ENCODE assay signal across 21 mouse cellular contexts in genomic region chr12:76184271-76184670, GRCm38 (mm10). TPM values are rescaled to one million over a fixed set of nuclear protein-coding genes. Genes with fewer than 3 reads are reported as not detected.
DNase-seq lines count a peak whose midpoint lies in the region; ATAC-seq and TF ChIP-seq lines count a peak whose summit lies in the region.
"Had no signal": no experiment of that assay in that cellular context is flagged by ENCODE, and none has a peak within 500 bp of the region (broad histone marks: within the 10 kb centered on the region; RNA-seq: fewer than 3 reads in every experiment).

No protein-coding gene starts in this region.

- H3K4me3 ChIP-seq in intestine, embryonic 14.5 days (ENCODE audit: low read depth, low read length): no peak overlapping the region
- no peak overlapping the region for H3K4me3 ChIP-seq in intestine, postnatal 0 days (ENCODE audit: low read depth, low read length)
- H3K4me3 ChIP-seq: embryonic facial prominence, embryonic 13.5 days; embryonic facial prominence, embryonic 15.5 days; erythroblast, embryonic 14.5 days; forebrain, embryonic 10.5 days; forebrain, embryonic 12.5 days had no signal

- no peak for ATAC-seq in intestine, embryonic 14.5 days (replicated peaks; ENCODE audit: low FRiP score, low TSS enrichment, low read depth)
- no peak for ATAC-seq in intestine, postnatal 0 days
- ATAC-seq: forebrain, embryonic 14.5 days; forebrain, embryonic 16.5 days had no signal

- peak; percentile 16 for DNase-seq in intestine, embryonic 14.5 days (ENCODE audit: low spot score)
- peak; percentile 69 for DNase-seq in ovary, adult 18-20 months (ENCODE audit: low spot score)
- no peak for DNase-seq in ovary, postnatal 14 days (ENCODE audit: low spot score)
- DNase-seq: adrenal gland, adult 2 months; adrenal gland, postnatal 10 days; adrenal gland, postnatal 25 days; cerebellum, adult 11 months; cerebellum, adult 18-20 months; cerebellum, adult 8-10 months; cerebellum, adult 9-11 months; cerebellum, postnatal 14 days; cerebellum, postnatal 36 days; embryo, embryonic 11 days had no signal

- H3K27ac ChIP-seq in intestine, embryonic 14.5 days (ENCODE audit: low read depth): no peak overlapping the region
- H3K27ac ChIP-seq in intestine, postnatal 0 days (ENCODE audit: low read depth, low read length): no peak overlapping the region
- H3K27ac ChIP-seq: embryonic facial prominence, embryonic 13.5 days; embryonic facial prominence, embryonic 15.5 days; forebrain, embryonic 10.5 days; forebrain, embryonic 12.5 days had no signal

- H3K4me2 ChIP-seq in intestine, embryonic 14.5 days (ENCODE audit: low read length): no peak overlapping the region
- H3K4me2 ChIP-seq in intestine, postnatal 0 days (replicated peaks; ENCODE audit: low read depth): no peak overlapping the region
- H3K4me2 ChIP-seq: embryonic facial prominence, embryonic 13.5 days; embryonic facial prominence, embryonic 15.5 days; forebrain, embryonic 12.5 days had no signal

- H3K9ac ChIP-seq in intestine, embryonic 14.5 days (ENCODE audit: low read length): no peak overlapping the region
- H3K9ac ChIP-seq in intestine, postnatal 0 days (ENCODE audit: low read depth, low read length): no peak overlapping the region
- H3K9ac ChIP-seq: embryonic facial prominence, embryonic 13.5 days; embryonic facial prominence, embryonic 15.5 days; forebrain, embryonic 12.5 days had no signal

- WGBS in intestine, embryonic 14.5 days: 58% methylated on average over 6 of the region's 6 CpGs
- WGBS in intestine, postnatal 0 days: 64% methylated on average over 6 of the region's 6 CpGs

- H3K4me1 ChIP-seq in intestine, embryonic 14.5 days (replicated peaks; ENCODE audit: control insufficient read depth, insufficient read depth, low read length): no peaks in the 10 kb centered on the region
- no peaks in the 10 kb centered on the region for H3K4me1 ChIP-seq in intestine, postnatal 0 days (replicated peaks; ENCODE audit: control insufficient read depth, insufficient read depth, low read length)
- H3K4me1 ChIP-seq: embryonic facial prominence, embryonic 13.5 days; embryonic facial prominence, embryonic 15.5 days; forebrain, embryonic 10.5 days; forebrain, embryonic 12.5 days had no signal

- TF ChIP-seq CTCF in intestine, postnatal 0 days (IDR thresholded peaks at IDR 0.05; ENCODE audit: low read depth): no peak

- H3K36me3 ChIP-seq in intestine, embryonic 14.5 days (ENCODE audit: control insufficient read depth, insufficient read depth, low read length): no peaks in the 10 kb centered on the region
- H3K36me3 ChIP-seq in intestine, postnatal 0 days (ENCODE audit: control insufficient read depth, insufficient read depth): no peaks in the 10 kb centered on the region
- H3K36me3 ChIP-seq: embryonic facial prominence, embryonic 13.5 days; embryonic facial prominence, embryonic 15.5 days; forebrain, embryonic 10.5 days; forebrain, embryonic 12.5 days had no signal

- H3K9me3 ChIP-seq in intestine, embryonic 14.5 days (ENCODE audit: control insufficient read depth, low read length): no peaks in the 10 kb centered on the region
- no peaks in the 10 kb centered on the region for H3K9me3 ChIP-seq in intestine, postnatal 0 days (ENCODE audit: control insufficient read depth)
- H3K9me3 ChIP-seq: embryonic facial prominence, embryonic 13.5 days; embryonic facial prominence, embryonic 15.5 days; forebrain, embryonic 10.5 days; forebrain, embryonic 12.5 days had no signal

- no peaks in the 10 kb centered on the region for H3K27me3 ChIP-seq in intestine, embryonic 14.5 days (replicated peaks; ENCODE audit: control insufficient read depth, insufficient read depth, low read length)
- no peaks in the 10 kb centered on the region for H3K27me3 ChIP-seq in intestine, postnatal 0 days (replicated peaks; ENCODE audit: control insufficient read depth, insufficient read depth, low read length)
- H3K27me3 ChIP-seq: embryonic facial prominence, embryonic 13.5 days; embryonic facial prominence, embryonic 15.5 days; forebrain, embryonic 12.5 days had no signal

RNA-seq across cellular contexts. Expression of gene Esr2, which starts 7.2 kb away (rescaled TPM):
- polyA plus RNA-seq in intestine, embryonic 14.5 days (2014; fragmentation: Nextera tagmentation; extraction: Ambion mirVana): not detected in 2 replicates
- polyA plus RNA-seq in intestine, postnatal 0 days (2015; fragmentation: Nextera tagmentation; extraction: Ambion mirVana): not detected in 2 replicates
- polyA plus RNA-seq: adrenal gland, adult 2 months; erythroblast, embryonic 14.5 days had no signal
